Mouse (Mus musculus) testis, postnatal 10 days (tissue): ENCODE data around the gene Tmem151b.

Source experiments
- DNase-seq: peaks from one replicate; pipeline ENCODE4 v3.0.0; 2021; ENCODE audit warnings: low spot score

Tmem151b gene

DNA sequence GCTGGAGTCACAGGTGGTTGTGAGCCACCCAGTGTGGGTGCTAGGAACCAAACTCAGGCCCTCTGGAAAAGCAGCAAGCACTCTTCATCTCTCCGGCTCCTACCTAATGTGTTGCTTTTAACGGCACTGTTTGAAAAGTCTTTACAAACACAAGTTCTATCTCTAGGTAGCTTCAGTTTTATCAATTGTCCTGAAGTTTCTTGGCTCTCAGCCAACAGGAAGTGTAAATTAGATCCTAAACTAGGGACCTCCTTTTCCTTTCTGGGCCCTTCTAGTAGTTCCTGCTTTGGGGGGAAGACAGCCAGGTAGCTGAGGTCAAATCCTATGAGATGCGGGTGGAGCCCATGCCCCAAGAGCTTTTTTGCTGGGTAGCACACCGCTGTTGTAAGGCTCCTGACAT is 38.6 kb downstream of the Tmem151b start:
- no peak for DNase-seq

DNA sequence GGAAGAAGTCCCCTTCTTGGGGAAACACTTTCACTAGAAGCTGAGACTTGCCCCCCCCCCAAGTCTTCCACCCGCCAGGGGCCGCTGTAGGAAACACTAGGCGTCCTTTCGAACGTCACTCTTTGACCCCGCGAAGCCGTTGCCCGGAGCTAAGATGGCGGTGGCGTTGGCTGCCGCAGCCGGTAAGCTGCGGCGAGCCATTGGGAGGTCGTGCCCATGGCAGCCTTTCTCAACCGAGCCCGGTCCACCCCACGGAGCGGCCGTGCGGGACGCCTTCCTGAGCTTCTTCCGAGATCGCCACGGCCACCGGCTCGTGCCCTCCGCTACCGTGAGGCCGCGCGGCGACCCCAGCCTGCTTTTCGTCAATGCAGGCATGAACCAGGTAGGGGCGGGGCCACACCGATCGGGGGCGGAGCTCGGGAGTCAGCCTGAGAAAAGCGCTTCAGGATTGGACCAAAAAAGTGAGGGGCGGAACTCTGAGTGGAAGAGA is 42.7 kb downstream of the Tmem151b start, which contains the start of gene Aars2:
TSS of gene Aars2 (plus strand) at position 142 of the 490 bp plus-strand sequence.
- peak; percentile 98 for DNase-seq

GRCm38 (mm10) chr17:45505941-45506465 is 43.5 kb downstream of the Tmem151b start:
- DNase-seq, result no peak

DNA sequence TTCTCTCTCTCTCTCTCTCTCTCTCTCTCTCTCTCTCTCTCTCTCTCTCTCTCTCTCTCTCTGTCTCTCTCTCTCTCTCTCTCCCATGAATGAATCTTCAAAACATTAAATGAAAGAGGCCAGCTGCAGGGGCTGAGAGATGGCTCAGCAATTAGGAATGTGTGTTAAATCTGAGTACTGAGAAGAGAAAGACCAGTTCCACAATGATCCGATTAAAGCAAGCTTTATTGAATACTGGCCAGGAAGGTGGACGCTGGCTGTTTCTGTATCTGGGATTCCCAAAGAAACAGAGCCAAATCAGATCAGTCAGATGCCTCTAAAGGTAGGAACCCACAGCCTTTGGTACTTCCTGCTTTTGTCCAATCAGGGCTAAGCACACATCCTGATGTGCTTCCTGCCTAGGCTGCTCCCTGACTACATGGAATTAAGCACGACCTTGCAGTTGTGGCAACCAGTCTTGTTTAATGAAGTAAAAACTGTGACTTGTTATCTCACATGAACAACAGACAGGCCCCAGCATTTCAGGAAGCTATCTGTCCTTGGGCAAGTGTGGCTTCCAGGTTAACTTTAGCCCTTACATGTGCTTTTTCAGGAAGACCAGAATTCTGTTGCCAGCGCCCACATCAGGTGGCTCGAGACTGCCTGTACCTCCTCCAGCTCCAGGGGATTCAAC is 46.0 kb downstream of the Tmem151b start:
- no peak for DNase-seq

DNA sequence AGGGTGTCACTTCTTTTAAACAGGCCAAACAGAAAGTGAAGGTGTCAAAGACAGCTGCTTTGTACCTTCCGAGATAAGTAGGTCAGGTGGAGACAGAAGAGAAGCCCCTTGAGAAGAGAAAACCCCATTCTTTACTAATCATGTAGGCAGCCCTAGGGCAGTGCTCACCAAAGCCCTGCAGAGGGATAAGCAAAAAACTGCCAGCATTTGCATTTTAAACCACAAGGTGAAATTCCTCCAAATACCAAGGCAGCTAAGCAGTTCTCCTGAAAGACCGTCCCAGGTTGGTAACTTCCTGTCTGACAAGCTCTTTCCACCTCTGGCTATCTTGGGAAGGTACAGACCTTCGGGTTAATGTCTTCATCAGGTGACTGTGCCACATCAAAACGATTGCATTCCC is 47.2 kb downstream of the Tmem151b start:
- DNase-seq, result no peak

DNA sequence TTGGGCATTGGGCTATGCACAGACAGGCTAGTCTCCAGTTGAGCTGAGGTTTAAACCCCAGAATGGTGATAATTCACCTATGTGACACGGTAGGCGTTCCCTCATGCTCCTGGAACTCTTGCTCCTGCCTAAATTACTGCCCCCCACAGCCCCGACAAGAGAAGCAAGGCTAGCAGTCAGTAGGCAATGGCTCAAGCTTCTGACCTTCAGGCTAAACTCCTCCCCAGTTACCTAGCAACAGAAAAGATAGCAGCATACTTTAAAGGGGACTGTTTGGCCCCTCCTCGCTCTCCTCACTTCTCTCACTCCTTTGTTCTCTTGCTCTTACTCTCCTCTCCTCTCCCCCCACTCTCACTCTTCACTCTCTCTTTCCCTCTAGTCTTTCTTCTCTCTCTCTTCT is 48.5 kb downstream of the Tmem151b start:
- DNase-seq, result no peak

- no peak for DNase-seq
Measured at GRCm38 (mm10) chr17:45499516-45499915, 50.0 kb downstream of the Tmem151b start.

DNA sequence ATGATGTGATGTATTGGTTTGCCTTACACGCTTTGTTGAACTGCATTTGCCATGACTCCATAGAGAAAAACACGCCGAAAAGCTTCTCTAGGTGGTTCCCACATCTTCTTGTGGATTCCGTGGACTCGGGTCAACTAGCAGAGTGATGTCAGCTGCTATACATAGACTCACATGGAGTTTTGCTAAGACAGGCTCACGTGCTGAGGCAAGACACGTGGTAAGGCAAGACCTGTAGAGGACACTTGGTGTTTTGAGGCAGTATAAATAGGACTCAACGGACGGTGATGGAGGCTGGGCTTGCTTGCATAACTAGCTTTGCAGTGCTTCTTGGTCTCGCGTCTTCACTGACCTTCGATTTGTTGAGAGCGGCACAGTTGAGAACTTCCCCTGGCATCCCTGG is 51.1 kb downstream of the Tmem151b start:
- DNase-seq, result no peak

DNA sequence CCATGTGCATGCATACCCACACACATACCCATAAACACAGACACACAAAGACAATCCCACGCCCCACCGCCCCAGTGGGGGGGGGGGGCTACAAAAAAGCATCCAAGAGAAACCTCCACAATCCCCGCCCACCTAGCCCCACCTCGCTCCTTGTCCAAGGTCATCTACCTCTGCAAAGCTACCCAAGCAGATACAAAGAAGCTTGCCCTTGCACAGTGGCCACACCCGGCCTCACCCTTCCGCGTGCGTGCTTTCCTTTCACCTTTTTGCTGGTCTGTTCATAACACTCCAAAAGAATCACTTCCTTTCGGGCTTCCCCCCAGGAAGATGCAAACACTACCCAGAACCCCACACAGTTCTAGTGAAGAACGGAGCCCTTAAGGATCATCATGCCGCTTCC is 54.1 kb downstream of the Tmem151b start:
- no peak for DNase-seq
